Mouse (Mus musculus): Measurements from ENCODE around the gene Mthfd2.

Gene Mthfd2

DNA sequence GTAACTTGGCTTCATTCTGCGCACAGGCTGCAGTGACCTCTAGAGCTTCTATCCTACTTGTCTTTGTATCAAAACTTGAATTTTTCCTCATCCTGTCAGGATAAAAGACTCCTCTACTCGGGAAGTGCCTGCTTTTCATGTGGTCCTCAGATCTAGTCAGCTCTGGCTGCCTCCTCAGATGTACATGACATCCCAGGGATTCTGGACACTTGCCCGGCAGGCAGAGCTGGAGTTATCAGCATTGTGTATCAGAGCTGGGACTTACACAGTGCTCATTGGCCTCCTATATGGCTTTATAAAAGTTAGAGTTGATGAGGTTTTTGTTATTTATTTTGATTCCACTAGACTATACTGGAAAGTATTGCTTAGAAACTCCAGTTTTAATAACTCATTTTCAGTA, 15.7 kb upstream of the Mthfd2 start:
- 51% methylated on average over 3 of the region's 3 CpGs for WGBS

DNA sequence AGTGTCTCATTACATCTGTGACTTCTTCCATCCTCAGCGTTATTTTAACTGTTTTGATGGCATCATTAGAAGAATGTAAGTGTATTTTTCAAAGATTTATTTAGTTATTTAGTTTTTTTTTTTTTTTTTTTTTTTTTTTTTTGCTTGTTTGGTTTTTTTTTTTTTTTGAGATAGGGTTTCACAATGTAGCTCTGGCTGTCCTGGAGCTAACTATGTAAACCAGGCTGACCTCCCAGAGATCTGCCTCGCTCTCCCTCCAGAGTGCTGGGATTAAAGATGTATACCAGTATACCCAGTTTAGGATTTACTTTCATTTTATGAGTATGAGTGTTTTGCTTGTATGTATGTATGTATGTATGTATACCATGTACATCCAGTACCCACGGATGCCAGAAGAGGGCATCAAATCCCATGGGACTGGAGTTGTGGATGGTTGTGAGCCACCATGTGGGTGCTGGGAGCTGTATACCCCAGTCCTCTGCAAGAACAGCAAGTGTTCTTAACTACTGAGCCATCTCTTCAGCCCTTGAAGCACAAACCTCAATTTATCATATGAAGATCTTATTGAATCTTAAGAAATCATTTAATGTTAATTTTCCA, 2.0 kb upstream of the Mthfd2 start:
- WGBS = 84% methylated on average over 3 of the region's 3 CpGs

DNA sequence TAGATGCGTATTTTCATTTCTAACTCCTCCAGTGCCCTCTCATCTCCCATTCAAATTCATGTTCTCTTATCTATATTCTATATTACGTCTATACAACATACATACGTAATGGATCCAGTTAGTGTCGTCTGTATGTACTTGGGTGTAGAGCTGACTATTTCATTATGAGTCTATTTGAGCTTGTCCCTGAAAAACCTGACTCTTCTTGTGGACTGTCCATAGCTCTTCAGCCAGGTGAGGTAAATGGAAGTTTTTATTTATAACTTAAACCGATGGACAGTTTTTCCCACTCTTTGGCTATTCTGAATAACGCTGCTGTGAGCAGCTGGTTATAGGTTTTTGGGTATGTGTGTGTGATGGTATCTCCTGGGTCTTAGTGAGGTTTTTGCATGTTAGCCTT, 1.1 kb upstream of the Mthfd2 start:
- 37% methylated on average over 6 of the region's 6 CpGs for WGBS

DNA sequence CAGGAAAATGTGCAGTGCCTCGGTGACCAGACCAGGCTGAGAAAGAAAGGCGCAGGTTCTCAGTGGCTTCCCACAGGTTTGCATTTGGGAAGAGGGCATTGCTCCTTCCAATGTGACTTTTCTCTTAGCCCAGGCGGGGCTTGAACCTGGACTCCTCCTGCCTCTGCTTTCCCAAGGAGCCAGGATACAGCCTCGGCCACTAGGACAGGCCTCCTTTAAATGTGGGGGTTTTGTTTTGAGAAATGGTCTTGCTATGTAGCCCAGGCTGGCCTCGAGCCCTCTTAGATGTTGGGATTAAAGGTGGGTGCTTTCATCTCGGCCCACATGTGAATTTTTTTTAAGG, 657 bp upstream of the Mthfd2 start:
- 1% methylated on average over 6 of the region's 6 CpGs for WGBS

DNA sequence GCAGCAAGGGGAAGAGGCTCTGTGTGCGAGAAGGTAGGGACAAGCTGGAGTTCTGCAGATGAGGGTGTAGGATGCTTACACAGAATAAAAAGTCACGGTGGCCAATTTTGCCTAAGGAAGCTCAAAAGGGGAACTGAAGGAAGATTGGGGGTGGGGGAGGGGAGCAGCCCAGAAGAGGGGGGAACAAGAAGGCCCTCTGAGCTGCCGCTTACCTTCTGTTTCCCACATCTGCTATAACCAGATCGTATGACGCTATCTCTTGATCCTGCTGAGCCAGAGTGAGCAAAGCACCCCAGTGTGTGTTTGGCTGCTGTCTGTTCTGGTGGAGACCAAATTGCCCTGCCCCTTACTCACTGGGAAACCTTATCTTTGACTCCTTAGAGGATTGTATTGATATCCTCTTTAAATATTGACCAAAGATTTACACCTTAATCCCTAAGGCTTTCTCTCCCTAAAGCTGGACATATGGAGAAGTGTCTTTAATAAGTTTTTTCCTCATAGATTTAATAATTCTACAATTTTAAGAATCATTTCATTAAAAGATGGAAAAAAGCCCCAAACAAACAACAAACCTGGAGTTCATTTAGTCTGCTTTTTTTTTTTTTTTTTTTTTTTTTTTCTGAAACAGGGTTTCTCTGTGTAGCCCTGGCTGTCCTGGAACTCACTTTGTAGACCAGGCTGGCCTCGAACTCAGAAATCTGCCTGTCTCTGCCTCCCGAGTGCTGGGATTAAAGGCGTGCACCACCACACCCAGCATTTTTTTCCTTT, 1.9 kb downstream of the Mthfd2 start:
- WGBS = 86% methylated on average over 8 of the region's 8 CpGs

DNA sequence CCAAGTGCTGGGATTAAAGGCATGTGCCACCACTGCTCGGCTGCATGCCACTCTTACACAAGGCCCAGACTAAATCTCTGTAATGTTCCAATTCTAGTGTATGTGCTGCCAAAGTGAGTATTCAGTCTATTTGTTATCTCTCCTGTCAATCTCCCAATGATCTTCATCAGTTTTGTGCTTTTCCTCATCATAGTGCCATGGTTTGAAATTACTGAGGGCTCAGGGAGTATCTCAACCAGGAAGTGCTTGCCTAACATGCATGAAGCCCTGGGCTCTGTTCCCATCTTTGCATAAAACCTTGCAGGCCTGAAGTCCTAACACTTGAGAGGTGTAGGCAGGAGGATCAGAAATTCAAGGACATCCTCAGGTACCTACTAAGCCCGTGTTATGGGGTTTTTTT, 2.9 kb downstream of the Mthfd2 start:
- WGBS = 68% methylated on average over 2 of the region's 2 CpGs

DNA sequence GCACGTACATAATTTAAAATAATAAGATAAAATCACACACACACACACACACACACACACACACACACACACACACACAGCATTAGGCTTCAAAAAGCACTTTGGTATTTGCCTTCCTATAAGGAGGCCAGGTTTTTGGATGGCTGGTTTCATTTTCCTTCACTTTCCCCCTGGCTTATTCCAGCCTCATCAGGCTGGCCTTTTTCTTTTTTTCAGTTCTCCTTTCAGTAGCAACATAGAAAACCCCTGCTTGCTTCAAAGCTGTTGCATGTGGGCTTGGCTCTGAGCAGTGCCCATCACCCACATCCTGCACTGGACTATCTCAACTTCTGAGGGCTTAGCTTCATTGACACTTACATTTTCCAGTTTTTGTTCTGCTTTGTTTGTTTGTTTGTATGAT, 3.8 kb downstream of the Mthfd2 start:
- WGBS = 63% methylated on average over 1 of the region's 1 CpGs

DNA sequence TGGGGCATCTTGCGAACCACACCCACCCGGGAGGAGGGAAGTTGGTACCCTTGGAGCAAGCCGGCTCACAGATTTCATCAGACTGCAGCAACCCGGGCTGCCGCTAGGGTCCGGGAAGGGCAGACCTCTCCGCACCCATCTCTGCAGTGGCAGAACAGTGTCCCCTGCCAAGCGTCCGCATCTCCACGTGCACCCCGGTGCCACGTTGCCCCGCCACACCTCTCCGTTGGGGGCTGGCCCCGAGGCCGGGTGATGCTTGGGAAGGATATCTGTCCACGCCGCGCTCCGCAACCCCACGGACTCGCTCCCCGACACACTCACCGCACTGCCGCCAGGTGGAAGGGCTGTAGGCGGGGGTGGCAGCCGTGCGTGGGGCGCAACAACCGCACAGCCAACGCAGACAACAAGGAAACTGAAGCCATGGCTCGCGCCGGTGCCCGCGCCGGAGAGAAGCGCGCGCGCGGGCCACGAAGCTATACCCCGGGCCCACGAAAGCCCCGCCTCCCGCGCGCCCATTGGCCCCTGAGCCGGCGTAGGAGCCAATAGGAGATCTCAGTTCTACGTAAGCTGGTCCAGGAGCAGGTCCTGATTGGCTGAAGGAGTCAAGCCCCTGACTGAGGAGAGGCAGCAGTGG, 8.5 kb downstream of the Mthfd2 start:
- WGBS = under 1% methylated on average over 52 of the region's 52 CpGs

DNA sequence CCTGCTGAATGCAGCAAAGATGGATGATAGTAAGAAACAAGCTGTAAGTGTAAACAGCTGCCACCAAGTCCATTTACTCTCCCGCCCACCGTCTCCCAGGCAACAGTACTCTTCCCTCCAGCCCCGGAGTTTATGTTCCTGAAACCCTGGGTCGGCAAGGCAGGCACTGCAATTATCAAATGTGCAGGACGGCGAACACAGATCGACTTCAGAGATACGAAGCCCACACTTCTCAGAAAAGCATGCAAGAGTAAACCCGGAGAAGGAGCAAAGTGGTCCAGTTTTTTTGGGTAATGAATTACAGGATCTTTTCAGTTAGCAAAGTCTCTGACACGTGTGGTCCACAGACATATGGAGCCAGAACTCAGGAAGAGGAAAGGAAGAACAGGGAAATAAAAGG, 9.7 kb downstream of the Mthfd2 start:
- WGBS = 14% methylated on average over 10 of the region's 10 CpGs

DNA sequence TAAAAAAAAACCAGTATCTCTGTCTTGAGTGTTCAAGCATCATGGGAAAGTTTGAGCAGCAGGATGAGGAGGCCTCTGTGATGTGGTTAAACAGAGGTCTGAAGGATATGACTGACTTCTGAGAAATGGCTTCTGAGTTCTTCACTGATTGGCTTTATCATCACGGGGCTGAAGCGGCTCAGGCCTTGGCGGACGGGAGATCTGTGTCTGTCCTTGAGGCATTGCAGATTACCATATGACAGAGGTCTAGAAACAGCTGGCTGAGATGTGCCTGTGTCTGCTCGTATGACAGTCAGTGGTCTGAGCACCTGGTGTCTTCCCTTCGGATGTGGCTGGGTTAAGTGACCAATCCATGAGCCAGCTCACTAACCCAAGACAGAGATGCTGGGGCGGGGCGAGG, 13.2 kb downstream of the Mthfd2 start:
- WGBS = 93% methylated on average over 8 of the region's 8 CpGs

DNA sequence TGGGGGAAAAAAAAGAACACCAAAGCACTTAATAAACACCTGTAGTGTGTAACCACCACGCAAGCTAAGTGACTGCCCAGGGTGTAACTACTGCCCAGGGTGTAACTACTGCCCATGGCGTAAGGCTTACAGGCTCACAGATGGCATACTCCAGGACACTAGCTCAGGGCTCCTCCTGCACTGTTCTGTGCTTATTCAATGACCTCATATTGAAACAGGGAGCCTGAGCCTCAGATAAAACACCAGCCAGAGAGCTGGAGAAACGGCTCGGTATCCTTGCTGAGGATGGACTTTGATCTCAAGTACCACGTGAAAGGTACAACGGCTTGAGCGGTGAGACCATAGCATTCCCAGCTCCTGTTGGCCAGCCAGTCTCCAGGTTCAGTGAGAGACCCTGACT, 13.7 kb downstream of the Mthfd2 start:
- 93% methylated on average over 7 of the region's 7 CpGs for WGBS

DNA sequence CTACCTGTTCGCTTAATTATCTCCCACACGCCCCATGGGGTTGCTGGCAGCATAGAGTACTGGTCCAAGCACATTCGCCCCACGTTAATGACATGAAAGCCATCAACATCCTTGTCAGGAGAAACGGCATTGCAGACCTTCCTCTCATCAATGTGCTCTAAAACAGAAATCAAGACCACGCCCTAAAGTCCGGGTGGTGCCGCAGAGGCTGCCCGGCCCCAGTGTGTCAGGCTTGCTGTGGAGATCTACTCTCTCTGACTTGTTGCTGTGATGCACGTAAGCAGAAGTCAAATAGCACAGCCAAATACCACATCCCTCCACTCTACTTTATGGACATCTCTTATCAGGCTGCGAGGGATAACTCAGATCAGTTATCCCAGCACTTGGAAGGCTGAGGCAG, 14.5 kb downstream of the Mthfd2 start:
- 95% methylated on average over 11 of the region's 11 CpGs for WGBS

DNA sequence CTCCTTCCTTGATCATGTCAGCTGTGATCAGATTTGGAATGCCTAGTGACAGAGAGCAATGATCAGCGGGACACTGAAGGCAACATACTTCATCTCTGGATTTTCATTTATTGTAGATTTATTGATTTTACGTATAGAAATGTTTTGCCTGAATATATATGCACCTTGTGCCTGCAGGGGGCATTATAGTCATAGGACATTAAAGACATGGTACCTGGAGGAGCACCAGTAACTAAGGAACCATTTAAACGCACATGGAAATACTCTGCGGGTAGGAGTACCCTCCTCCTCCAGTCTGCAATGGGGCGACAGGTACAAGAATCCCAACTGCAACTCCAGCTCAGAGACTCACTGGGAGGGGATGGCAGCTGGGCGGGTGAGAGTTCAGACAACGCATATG, 16.7 kb downstream of the Mthfd2 start:
- 95% methylated on average over 7 of the region's 7 CpGs for WGBS

DNA sequence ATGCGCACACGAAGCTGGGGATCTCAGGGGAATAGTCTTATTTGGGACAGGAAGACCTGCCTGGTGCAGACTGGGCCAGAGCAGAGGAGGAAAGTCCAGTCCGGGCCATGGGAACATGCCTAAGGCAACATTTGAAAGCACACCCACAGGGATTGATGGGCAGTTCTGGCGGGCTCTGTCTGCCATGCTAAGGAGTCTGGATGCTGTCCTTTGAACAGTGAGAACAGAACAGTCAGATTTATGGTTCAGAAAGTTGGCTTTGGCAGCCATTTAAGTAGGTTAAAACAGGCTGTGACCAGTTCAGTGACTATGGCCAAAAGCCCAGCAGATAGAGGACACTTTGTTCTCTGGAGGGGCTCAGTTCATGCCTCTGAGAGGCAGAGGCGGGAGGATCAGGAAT, 23.4 kb downstream of the Mthfd2 start:
- 65% methylated on average over 5 of the region's 5 CpGs for WGBS

DNA sequence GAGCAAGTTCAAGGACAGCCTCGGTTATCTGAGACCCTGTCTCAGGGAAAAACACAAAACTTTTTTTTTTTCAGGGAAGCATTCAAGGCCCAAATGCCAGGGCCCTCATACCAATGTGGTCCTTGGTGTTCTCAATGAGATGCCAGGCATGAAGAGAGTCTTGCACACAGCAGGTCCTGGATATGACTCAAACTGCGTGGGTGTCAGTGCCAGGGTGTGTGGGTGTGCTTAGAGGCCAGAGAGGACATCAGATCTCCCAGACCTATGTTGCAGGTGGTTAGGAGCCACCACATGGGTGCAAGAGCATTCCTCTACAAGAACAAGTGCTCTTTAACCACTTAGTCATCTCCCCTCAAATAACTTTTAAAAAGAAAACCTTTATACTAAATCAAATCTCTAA, 24.4 kb downstream of the Mthfd2 start:
- 88% methylated on average over 2 of the region's 2 CpGs for WGBS

DNA sequence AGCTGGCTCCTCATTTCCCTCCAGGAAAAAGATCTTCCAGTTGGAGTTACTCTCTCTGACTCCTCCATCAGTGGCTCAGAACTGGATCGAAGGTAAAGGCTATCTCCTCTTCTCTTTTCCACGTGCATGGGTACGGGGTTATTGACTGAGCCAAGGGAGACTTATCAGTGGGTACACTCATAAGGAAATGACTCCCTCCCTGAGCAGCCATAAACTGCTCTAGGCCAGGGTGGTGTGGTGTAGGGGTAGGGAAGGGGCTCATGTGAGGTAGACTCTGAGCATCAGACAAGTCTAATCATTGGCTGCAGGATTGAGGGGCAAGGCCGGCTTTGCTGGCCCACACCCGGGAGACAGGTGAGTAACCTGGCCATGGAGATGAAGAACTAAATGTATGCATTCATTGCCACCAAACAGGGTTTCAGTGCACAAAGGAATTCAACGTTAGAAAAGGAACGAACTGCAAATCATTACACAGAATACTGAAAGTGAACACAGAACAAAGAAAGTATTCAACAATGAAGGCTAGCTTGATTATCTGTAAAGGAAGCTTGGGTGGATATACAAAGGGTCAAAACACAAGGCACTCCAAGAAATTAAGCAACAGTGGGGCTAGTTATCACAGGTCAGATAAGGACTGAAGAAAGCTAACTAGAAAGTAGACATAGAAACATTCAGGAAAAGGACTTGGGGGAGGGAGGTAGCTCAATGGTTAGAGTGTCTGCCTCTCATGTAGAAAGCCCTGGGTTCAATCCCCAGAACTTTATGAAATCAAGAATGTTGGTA, 25.1 kb downstream of the Mthfd2 start:
- WGBS = 84% methylated on average over 7 of the region's 7 CpGs

DNA sequence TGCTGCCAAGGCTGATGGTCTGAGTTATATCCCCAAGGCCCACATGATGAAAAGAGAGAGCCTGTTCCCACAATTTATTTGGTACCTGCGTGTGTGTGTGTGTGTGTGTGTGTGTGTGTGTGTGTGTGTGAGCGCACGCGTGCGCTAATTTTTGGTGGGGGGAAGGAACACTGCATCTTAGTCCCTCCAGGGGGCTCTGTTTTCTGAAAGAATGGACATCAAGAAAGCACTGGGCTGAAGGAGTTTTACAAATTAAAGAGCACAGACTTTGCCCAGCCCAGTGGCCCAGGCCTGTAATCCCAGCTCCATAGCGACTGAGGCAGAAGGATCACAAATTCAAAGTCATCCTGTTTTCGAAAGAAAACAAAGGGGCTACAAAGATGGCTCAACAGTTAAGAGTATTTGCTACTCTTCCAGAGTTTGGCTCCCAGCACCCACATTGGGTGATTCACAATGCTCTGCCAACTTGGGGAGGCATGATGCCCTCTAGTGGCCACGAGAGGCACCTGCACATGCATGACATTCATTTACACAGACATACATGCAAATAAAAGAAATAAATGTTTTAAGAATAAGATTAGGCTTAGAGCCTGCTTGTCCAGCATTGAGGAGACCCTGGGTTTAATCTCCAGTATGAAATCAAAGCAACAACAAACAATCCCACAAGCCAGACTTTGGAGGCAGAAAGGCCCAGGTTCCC, 45.3 kb downstream of the Mthfd2 start:
- WGBS = 79% methylated on average over 8 of the region's 8 CpGs

DNA sequence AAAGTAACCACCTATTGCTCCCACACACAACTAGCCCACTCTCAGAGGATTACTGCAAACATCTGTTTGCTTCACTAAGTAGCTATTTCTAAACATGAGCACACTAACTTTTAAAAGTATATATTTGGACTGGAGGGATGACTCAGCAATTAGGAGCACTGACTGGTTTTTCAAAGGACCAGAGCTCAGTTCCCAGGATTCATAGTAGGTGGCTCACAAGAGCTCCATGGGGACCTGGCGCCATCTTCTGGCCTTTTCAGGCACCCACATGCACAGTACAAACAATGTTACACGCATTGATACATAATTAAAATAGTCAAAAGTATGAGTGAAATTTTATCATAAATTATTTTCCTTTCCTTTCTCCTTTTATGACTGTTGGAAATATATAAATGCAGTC, 46.8 kb downstream of the Mthfd2 start:
- 42% methylated on average over 2 of the region's 2 CpGs for WGBS

DNA sequence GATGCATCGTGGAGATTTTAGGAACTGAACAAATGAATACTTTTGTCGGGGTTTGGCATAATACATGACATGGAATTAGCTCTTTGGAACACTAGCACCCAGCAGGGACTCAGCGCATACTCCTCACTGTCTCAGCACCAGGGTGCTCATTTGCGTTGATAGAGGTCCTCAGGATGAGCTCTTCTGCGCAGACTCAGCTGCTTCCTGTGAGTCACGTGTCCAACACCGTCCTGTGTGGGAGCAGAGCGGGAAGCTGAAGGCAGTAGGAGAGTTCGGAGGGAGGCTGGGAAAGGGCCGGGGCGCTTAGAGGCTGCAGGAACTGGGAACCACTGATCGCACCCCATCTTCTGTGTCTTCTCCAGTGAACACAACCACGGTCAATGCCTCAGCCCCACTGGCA, 48.6 kb downstream of the Mthfd2 start:
- WGBS = 76% methylated on average over 13 of the region's 13 CpGs

DNA sequence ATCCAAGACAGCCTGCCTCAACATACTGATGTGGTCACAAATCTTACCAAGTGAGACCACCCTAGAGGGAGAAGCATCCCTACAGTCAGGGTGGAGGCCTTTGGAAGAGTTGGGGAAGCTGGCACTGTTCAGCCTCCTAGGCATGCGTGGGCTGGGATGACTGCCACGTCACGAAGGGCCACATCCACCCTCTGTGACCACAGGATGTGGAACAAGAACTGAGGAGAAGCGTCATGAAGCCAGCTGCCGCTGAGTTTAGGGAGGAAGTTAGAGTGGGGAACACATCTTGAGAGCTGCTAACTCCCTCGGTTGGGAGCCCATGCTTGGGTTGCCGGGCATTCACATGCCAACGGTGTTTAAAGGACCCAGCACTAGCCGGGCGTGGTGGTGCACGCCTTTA, 52.0 kb downstream of the Mthfd2 start:
- 83% methylated on average over 11 of the region's 11 CpGs for WGBS

DNA sequence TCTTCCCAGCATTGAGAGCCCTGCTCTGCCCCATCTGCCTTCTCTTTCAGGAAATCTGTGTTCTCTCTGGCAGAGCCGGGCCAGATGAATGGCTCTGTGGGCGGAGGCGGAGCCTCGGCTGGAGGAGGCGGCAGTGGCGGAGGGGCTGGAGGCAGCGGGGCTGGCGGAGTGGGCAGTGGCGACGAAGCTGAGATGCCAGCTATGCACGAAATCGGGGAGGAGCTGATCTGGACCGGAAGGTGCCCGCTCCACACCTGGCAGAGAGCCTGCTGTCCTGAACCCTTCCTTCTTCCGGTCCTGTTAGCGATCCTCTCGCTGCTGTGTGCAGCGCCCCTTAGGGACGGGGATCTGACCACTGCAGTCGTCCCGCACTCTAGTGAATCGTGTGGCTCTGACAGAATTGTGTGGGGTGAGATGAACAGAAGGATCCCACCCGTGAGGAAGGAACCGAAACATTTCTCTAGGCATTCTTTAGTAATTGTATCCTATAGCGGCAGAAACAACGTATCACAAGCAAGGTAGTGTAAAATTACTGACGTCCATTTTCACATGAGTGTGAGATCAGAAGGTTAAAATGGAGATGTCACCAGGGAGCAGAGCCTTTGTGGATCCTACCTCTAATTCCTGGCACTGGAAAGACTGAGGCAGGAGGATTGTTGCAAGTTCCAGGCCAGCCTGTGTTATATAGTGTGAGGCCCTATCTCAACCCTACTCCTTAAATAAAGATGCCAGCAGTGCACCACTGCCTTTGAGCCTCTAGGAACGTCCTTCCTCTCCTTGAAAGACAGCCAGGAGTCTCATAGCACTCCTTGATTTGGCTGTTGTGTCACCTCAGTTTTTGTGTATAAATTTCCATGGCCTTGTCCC, 57.3 kb downstream of the Mthfd2 start:
- 1% methylated on average over 28 of the region's 28 CpGs for WGBS
